Mouse (Mus musculus) cerebellum, adult 2 months (tissue): ENCODE results near the gene Vmn1r171.
"Not testable (repeated sequence)": the region's sequence is repeated elsewhere in the genome, so short reads cannot be mapped to it uniquely, and the experiment has no call there.

ENCODE experiments used
- CTCF ChIP-seq: fragments of 200-500 bp; IDR thresholded peaks from 2 replicates; pipeline ENCODE4 v1.5.1; 2011; ENCODE audit warnings: low read depth, mild to moderate bottlenecking, control low read depth, low read length, moderate library complexity, borderline replicate concordance; ENCODE audit not compliant: insufficient read depth
- POLR2A ChIP-seq: fragments of 200-500 bp; IDR thresholded peaks from 2 replicates; pipeline ENCODE4 v1.6.1; 2011; ENCODE audit warnings: low read length, control low read depth, borderline replicate concordance; ENCODE audit not compliant: insufficient read depth

- TF ChIP-seq CTCF, POLR2A: not testable (repeated sequence)
Measured at GRCm38 (mm10) chr7:23605875-23606274, 24.6 kb upstream of the Vmn1r171 start, which contains the start of gene Vmn1r170.
